Mouse (Mus musculus) midbrain, embryonic 10.5 days (tissue): Measurements from ENCODE around the gene Slc4a7. TPM values are rescaled to one million over a fixed set of nuclear protein-coding genes. Genes with fewer than 3 reads are reported as not detected.
A peak's percentile ranks its signal among the peaks of the same experiment; 100 is the strongest.

Experiments used
- DNase-seq: peaks from one replicate; pipeline ENCODE4 v3.0.0-alpha.2; 2017; ENCODE audit warnings: low spot score
- H3K27ac ChIP-seq: fragments of 300-500 bp; sonication (generic); replicated peaks from 2 replicates; pipeline ENCODE4 v1.5.1; 2016; ENCODE audit warnings: mild to moderate bottlenecking
- H3K27me3 ChIP-seq: fragments of 300-500 bp; sonication (generic); 2 replicates; pipeline ENCODE4 v1.6.1; 2016; ENCODE audit warnings: low read depth, mild to moderate bottlenecking; ENCODE audit not compliant: poor library complexity, severe bottlenecking
- H3K36me3 ChIP-seq: fragments of 300-500 bp; sonication (generic); 2 replicates; pipeline ENCODE4 v1.6.1; 2016; ENCODE audit warnings: mild to moderate bottlenecking, moderate library complexity
- H3K4me1 ChIP-seq: fragments of 300-500 bp; sonication (generic); 2 replicates; pipeline ENCODE4 v1.6.1; 2016
- H3K4me3 ChIP-seq: fragments of 300-500 bp; sonication (generic); 2 replicates; pipeline ENCODE4 v1.5.1; 2016; ENCODE audit warnings: mild to moderate bottlenecking, moderate library complexity
- H3K9me3 ChIP-seq: fragments of 300-500 bp; sonication (generic); replicated peaks from 2 replicates; pipeline ENCODE4 v1.6.1; 2016; ENCODE audit warnings: mild to moderate bottlenecking
- WGBS: fragments of 180-500 bp; shearing (Covaris S2); methylation state at CpG from one replicate; pipeline ENCODE4 v1.1.7; 2016; 5-methylcytosine and 5-hydroxymethylcytosine counted together
- polyA plus RNA-seq: library from polyadenylated mRNA; unstranded; fragments of >200 nt; fragmentation: Nextera tagmentation; extraction: Ambion mirVana; gene quantifications from 2 replicates; pipeline ENCODE4 v1.2.1, GENCODE M21; 2016

The Slc4a7 gene
- polyA plus RNA-seq: 32.1 and 36.7 TPM in 2 replicates

- Histone ChIP-seq H3K27ac (peak within 1 kb of the TSS; percentile 99), H3K27me3 (no peaks in the 10 kb centered on the region), H3K4me3 (peak within 1 kb of the TSS; percentile 88), H3K9me3 (no peaks in the 10 kb centered on the region), H3K4me1 (peaks cover 23% of the 10 kb centered on the region), H3K36me3 (0 out of 2 replicates have a peak, but pooled peaks cover 9% of the 10 kb centered on the region)
- WGBS: 91% methylated on average over 5 of the region's 5 CpGs
- DNase-seq: no peak
These were observed at the start of gene Slc4a7 for GRCm38 (mm10) chr14:14701710-14702329. Slc4a7 (plus strand) TSS chr14:14702279.

- no peaks in the 10 kb centered on the region for H3K27me3 ChIP-seq
- H3K27ac ChIP-seq: no peak overlapping the region
- H3K4me3 ChIP-seq: no peak overlapping the region
- H3K4me1 ChIP-seq: no peaks in the 10 kb centered on the region
- no peaks in the 10 kb centered on the region for H3K9me3 ChIP-seq
- no peaks in the 10 kb centered on the region for H3K36me3 ChIP-seq
- no peak for DNase-seq
- WGBS: 94% methylated on average over 1 of the region's 1 CpGs
These were observed 31.5 kb upstream of the Slc4a7 start for GRCm38 (mm10) chr14:14670597-14670996.

GRCm38 (mm10) chr14:14681611-14682010 is 20.5 kb upstream of the Slc4a7 start:
- 77% methylated on average over 4 of the region's 4 CpGs for WGBS
- H3K36me3 ChIP-seq: no peaks in the 10 kb centered on the region
- no peak overlapping the region for H3K4me3 ChIP-seq
- no peak overlapping the region for H3K27ac ChIP-seq
- H3K9me3 ChIP-seq: no peaks in the 10 kb centered on the region
- H3K4me1 ChIP-seq: no peaks in the 10 kb centered on the region
- H3K27me3 ChIP-seq: no peaks in the 10 kb centered on the region
- no peak for DNase-seq

- Histone ChIP-seq H3K36me3 (no peaks in the 10 kb centered on the region), H3K4me3 (no peak overlapping the region), H3K27me3 (no peaks in the 10 kb centered on the region), H3K27ac (no peak overlapping the region), H3K4me1 (no peaks in the 10 kb centered on the region), H3K9me3 (no peaks in the 10 kb centered on the region)
- DNase-seq: no peak
- WGBS: 82% methylated on average over 4 of the region's 4 CpGs
These were observed 17.3 kb upstream of the Slc4a7 start for GRCm38 (mm10) chr14:14684771-14685170.

GRCm38 (mm10) chr14:14686101-14686551 is 16.0 kb upstream of the Slc4a7 start:
- H3K36me3 ChIP-seq: no peaks in the 10 kb centered on the region
- H3K9me3 ChIP-seq: no peaks in the 10 kb centered on the region
- no peak overlapping the region for H3K27ac ChIP-seq
- WGBS: 83% methylated on average over 7 of the region's 7 CpGs
- H3K4me1 ChIP-seq: no peaks in the 10 kb centered on the region
- no peaks in the 10 kb centered on the region for H3K27me3 ChIP-seq
- DNase-seq: no peak
- H3K4me3 ChIP-seq: no peak overlapping the region

- no peaks in the 10 kb centered on the region for H3K36me3 ChIP-seq
- H3K27me3 ChIP-seq: no peaks in the 10 kb centered on the region
- H3K4me3 ChIP-seq: no peak overlapping the region
- H3K9me3 ChIP-seq: no peaks in the 10 kb centered on the region
- WGBS: 84% methylated on average over 7 of the region's 7 CpGs
- H3K4me1 ChIP-seq: no peaks in the 10 kb centered on the region
- H3K27ac ChIP-seq: no peak overlapping the region
- DNase-seq: no peak
These were observed 14.7 kb upstream of the Slc4a7 start for GRCm38 (mm10) chr14:14687258-14687890.

- DNase-seq: peak; percentile 95
- H3K36me3 ChIP-seq: peaks cover 17% of the 10 kb centered on the region
- under 1% methylated on average over 60 of the region's 85 CpGs for WGBS
These were observed 593 bp downstream of the Slc4a7 start for GRCm38 (mm10) chr14:14702399-14703345.

GRCm38 (mm10) chr14:14703346-14703871 is 1.3 kb downstream of the Slc4a7 start:
- H3K9me3 ChIP-seq: no peaks in the 10 kb centered on the region
- WGBS: 0% methylated on average over 60 of the region's 60 CpGs
- H3K4me1 ChIP-seq: peaks cover 27% of the 10 kb centered on the region
- peak; percentile 78 for DNase-seq
- peaks cover 24% of the 10 kb centered on the region for H3K36me3 ChIP-seq
- H3K27me3 ChIP-seq: no peaks in the 10 kb centered on the region
- H3K4me3 ChIP-seq: peak overlapping the region; percentile 88
- peak overlapping the region; percentile 99 for H3K27ac ChIP-seq

More at GRCm38 (mm10) chr14:14702399-14703345, 593 bp downstream of the Slc4a7 start:
- H3K9me3 ChIP-seq: no peaks in the 10 kb centered on the region
- peak overlapping the region; percentile 99 for H3K27ac ChIP-seq
- H3K4me3 ChIP-seq: peak overlapping the region; percentile 88
- peaks cover 27% of the 10 kb centered on the region for H3K4me1 ChIP-seq
- H3K27me3 ChIP-seq: no peaks in the 10 kb centered on the region

- no peaks in the 10 kb centered on the region for H3K27me3 ChIP-seq
- 91% methylated on average over 2 of the region's 2 CpGs for WGBS
- H3K36me3 ChIP-seq: peaks cover 35% of the 10 kb centered on the region
- no peaks in the 10 kb centered on the region for H3K9me3 ChIP-seq
- peaks cover 27% of the 10 kb centered on the region for H3K4me1 ChIP-seq
- no peak for DNase-seq
- H3K27ac ChIP-seq: no peak overlapping the region
- peak overlapping the region; percentile 88 for H3K4me3 ChIP-seq
These were observed 2.6 kb downstream of the Slc4a7 start for GRCm38 (mm10) chr14:14704651-14705050.

- peaks cover 27% of the 10 kb centered on the region for H3K4me1 ChIP-seq
- no peaks in the 10 kb centered on the region for H3K27me3 ChIP-seq
- H3K4me3 ChIP-seq: peak overlapping the region; percentile 88
- WGBS: 90% methylated on average over 3 of the region's 3 CpGs
- no peaks in the 10 kb centered on the region for H3K9me3 ChIP-seq
- H3K27ac ChIP-seq: no peak overlapping the region
- no peak for DNase-seq
- H3K36me3 ChIP-seq: peaks cover 40% of the 10 kb centered on the region
These were observed 3.0 kb downstream of the Slc4a7 start for GRCm38 (mm10) chr14:14705126-14705525.

- Histone ChIP-seq H3K9me3 (no peaks in the 10 kb centered on the region), H3K36me3 (peaks cover 53% of the 10 kb centered on the region), H3K27me3 (no peaks in the 10 kb centered on the region), H3K4me1 (peaks cover 27% of the 10 kb centered on the region), H3K4me3 (no peak overlapping the region), H3K27ac (no peak overlapping the region)
- DNase-seq: no peak
- 79% methylated on average over 1 of the region's 1 CpGs for WGBS
These were observed 4.3 kb downstream of the Slc4a7 start for GRCm38 (mm10) chr14:14706381-14706780.

GRCm38 (mm10) chr14:14707061-14707460 is 5.0 kb downstream of the Slc4a7 start:
- no peak overlapping the region for H3K4me3 ChIP-seq
- peaks cover 27% of the 10 kb centered on the region for H3K4me1 ChIP-seq
- H3K27me3 ChIP-seq: no peaks in the 10 kb centered on the region
- DNase-seq: no peak
- H3K9me3 ChIP-seq: no peaks in the 10 kb centered on the region
- peaks cover 58% of the 10 kb centered on the region for H3K36me3 ChIP-seq
- H3K27ac ChIP-seq: no peak overlapping the region
- 77% methylated on average over 1 of the region's 1 CpGs for WGBS
